Mouse (Mus musculus) hindbrain, embryonic 15.5 days (tissue): ENCODE measurements around the gene Atrip. TPM values are rescaled to one million over a fixed set of nuclear protein-coding genes. Genes with fewer than 3 reads are reported as not detected.

Experiments used
- ATAC-seq: fragments of 200-750 bp; cut with Nextera tagmentation; 2 replicates; pipeline ENCODE4 v1.8.0; 2017; ENCODE audit warnings: low read depth, moderate number of reproducible peaks, moderate TSS enrichment; ENCODE audit not compliant: low FRiP score
- H3K27ac ChIP-seq: fragments of 300-500 bp; sonication (generic); replicated peaks from 2 replicates; pipeline ENCODE4 v1.5.1; 2015; ENCODE audit warnings: mild to moderate bottlenecking, inconsistent platforms
- H3K27me3 ChIP-seq: fragments of 300-500 bp; sonication (generic); 2 replicates; pipeline ENCODE4 v1.6.1; 2015; ENCODE audit warnings: control low read depth, inconsistent platforms
- H3K36me3 ChIP-seq: fragments of 300-500 bp; sonication (generic); 2 replicates; pipeline ENCODE4 v1.6.1; 2015; ENCODE audit warnings: control low read depth, inconsistent platforms
- H3K4me1 ChIP-seq: fragments of 300-500 bp; sonication (generic); replicated peaks from 2 replicates; pipeline ENCODE4 v1.6.1; 2015; ENCODE audit warnings: control low read depth, inconsistent platforms
- H3K4me2 ChIP-seq: fragments of 300-500 bp; sonication (generic); 2 replicates; pipeline ENCODE4 v1.6.1; 2015; ENCODE audit warnings: moderate library complexity, mild to moderate bottlenecking, inconsistent platforms
- H3K4me3 ChIP-seq: fragments of 300-500 bp; sonication (generic); 2 replicates; pipeline ENCODE4 v1.5.1; 2015; ENCODE audit warnings: mild to moderate bottlenecking, inconsistent platforms
- H3K9ac ChIP-seq: fragments of 300-500 bp; sonication (generic); 2 replicates; pipeline ENCODE4 v1.6.1; 2015; ENCODE audit warnings: inconsistent platforms
- H3K9me3 ChIP-seq: fragments of 300-500 bp; sonication (generic); 2 replicates; pipeline ENCODE4 v1.6.1; 2016; ENCODE audit warnings: control low read depth, inconsistent platforms
- WGBS: fragments of 180-500 bp; shearing (Covaris S2); methylation state at CpG from one replicate; pipeline ENCODE4 v1.1.7; 2015; 5-methylcytosine and 5-hydroxymethylcytosine counted together
- polyA plus RNA-seq: library from polyadenylated mRNA; unstranded; fragments of >200 nt; fragmentation: Nextera tagmentation; extraction: Ambion mirVana; gene quantifications from 2 replicates; pipeline ENCODE4 v1.2.1, GENCODE M21; 2015

Gene Atrip
- polyA plus RNA-seq, 1 experiment from 2014 or later: 30.5 TPM

DNA sequence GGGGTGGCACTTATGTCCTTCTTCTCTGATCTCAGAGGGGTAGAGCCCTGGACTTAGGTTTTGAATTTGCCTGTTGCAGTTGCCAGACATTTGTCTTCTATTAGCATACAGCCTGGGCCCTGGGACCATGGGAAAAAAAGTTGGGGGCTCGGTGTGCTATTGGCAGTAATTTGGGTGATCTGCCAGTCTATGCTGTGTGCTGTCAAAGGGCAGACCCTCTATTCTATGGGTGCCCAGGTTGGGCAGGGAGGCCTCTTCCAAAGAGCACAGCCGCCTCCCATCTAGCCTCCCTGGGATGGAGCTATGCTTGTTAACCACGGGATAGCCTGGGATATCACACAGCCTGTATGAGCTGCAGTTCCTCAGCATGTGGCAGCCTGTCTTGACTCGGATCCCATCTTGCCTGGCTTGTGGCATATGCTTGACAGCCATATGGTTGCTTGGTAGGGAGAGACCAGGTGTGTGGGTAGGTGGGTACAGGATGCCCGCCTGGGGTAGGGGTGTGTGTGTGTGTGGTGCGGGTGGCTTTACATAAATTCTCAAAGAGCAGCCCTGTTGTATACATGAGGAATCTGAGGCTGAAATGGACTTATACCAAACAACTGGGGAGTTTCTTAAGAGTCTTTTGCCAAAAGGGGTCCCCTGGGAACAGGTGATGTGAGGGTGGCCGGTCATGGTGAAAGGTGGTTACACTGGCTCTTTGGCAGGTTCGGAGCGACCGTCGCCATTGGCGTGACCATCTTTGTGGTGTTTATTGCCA, 18.5 kb downstream of the Atrip start:
- 92% methylated on average over 12 of the region's 12 CpGs for WGBS
- peaks cover 28% of the 10 kb centered on the region for H3K4me1 ChIP-seq
- H3K36me3 ChIP-seq: peaks cover 25% of the 10 kb centered on the region
- peak overlapping the region; percentile 33 for H3K4me3 ChIP-seq
- peak overlapping the region; percentile 49 for H3K9ac ChIP-seq
- H3K27ac ChIP-seq: peak overlapping the region; percentile 47
- no peaks in the 10 kb centered on the region for H3K9me3 ChIP-seq
- ATAC-seq: no peak
- H3K4me2 ChIP-seq: peak overlapping the region; percentile 56
- H3K27me3 ChIP-seq: no peaks in the 10 kb centered on the region

DNA sequence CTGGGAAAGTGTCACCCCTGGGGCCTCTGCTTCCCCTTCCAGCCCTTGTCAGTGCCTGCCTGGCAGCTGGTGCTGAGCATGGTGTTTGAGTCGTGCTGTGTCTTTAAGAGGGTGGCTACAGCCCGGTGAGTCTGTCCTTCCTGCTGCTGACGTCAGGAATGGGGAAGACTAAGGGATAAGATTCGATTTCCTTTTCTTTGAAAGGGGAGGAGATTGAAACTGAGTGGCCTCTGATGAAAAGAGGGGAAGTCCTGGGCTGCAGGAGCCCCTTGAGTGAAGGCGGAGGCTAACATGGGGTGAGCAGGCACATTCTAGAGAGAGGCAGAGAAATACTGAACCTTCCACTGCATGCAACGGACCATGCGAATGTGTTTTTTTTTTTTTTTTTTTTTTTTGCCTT, 19.2 kb downstream of the Atrip start:
- H3K9ac ChIP-seq: peak overlapping the region; percentile 49; the same call in 1 of the 2 replicates
- no peaks in the 10 kb centered on the region for H3K27me3 ChIP-seq
- no peaks in the 10 kb centered on the region for H3K9me3 ChIP-seq
- H3K4me1 ChIP-seq: peaks cover 26% of the 10 kb centered on the region
- peak overlapping the region; percentile 56 for H3K4me2 ChIP-seq
- H3K36me3 ChIP-seq: peaks cover 20% of the 10 kb centered on the region
- H3K4me3 ChIP-seq: peak overlapping the region; percentile 33
- peak; percentile 86 for ATAC-seq
- H3K27ac ChIP-seq: peak overlapping the region; percentile 47
- WGBS: 11% methylated on average over 7 of the region's 7 CpGs

GRCm38 (mm10) chr9:109053851-109054250, 20.1 kb downstream of the Atrip start:
- Histone ChIP-seq H3K27ac (no peak overlapping the region), H3K36me3 (peaks cover 20% of the 10 kb centered on the region), H3K4me2 (no peak overlapping the region), H3K27me3 (no peaks in the 10 kb centered on the region), H3K4me3 (no peak overlapping the region), H3K9ac (no peak overlapping the region), H3K4me1 (peaks cover 18% of the 10 kb centered on the region), H3K9me3 (no peaks in the 10 kb centered on the region)
- whole genome bisulfite sequencing: 85% methylated on average over 6 of the region's 6 CpGs
- ATAC-seq: no peak

DNA sequence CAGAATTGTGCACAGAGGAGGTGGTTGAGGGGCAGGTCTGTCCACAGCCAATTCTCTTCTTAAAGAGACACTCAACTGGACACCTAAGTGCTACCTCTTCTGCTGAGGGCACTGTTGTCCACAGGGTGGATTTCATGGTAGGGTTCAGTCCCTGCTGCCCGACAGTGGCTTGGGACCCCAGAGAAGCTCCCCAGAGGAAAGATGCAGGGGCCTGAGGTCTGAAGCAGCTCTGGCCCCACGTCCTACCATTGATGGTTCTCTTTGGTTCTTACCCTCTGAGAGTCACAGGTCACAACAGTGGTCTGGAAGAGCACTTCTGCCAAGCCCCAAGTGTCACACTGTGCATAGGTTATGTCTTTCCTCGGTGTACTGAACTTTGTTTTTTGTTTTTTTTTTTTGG, 20.6 kb downstream of the Atrip start:
- Histone ChIP-seq H3K4me2 (no peak overlapping the region), H3K27me3 (no peaks in the 10 kb centered on the region), H3K4me3 (no peak overlapping the region), H3K4me1 (peaks cover 13% of the 10 kb centered on the region), H3K9ac (no peak overlapping the region), H3K27ac (no peak overlapping the region), H3K36me3 (peaks cover 20% of the 10 kb centered on the region), H3K9me3 (no peaks in the 10 kb centered on the region)
- ATAC-seq: no peak
- 81% methylated on average over 3 of the region's 3 CpGs for WGBS

GRCm38 (mm10) chr9:109052490-109053260, 21.2 kb downstream of the Atrip start:
- Histone ChIP-seq H3K9ac (no peak overlapping the region), H3K9me3 (no peaks in the 10 kb centered on the region), H3K27ac (no peak overlapping the region), H3K4me3 (no peak overlapping the region), H3K27me3 (no peaks in the 10 kb centered on the region), H3K4me2 (no peak overlapping the region), H3K4me1 (peaks cover 13% of the 10 kb centered on the region), H3K36me3 (peaks cover 14% of the 10 kb centered on the region)
- no peak for ATAC-seq
- WGBS: 90% methylated on average over 9 of the region's 9 CpGs

DNA sequence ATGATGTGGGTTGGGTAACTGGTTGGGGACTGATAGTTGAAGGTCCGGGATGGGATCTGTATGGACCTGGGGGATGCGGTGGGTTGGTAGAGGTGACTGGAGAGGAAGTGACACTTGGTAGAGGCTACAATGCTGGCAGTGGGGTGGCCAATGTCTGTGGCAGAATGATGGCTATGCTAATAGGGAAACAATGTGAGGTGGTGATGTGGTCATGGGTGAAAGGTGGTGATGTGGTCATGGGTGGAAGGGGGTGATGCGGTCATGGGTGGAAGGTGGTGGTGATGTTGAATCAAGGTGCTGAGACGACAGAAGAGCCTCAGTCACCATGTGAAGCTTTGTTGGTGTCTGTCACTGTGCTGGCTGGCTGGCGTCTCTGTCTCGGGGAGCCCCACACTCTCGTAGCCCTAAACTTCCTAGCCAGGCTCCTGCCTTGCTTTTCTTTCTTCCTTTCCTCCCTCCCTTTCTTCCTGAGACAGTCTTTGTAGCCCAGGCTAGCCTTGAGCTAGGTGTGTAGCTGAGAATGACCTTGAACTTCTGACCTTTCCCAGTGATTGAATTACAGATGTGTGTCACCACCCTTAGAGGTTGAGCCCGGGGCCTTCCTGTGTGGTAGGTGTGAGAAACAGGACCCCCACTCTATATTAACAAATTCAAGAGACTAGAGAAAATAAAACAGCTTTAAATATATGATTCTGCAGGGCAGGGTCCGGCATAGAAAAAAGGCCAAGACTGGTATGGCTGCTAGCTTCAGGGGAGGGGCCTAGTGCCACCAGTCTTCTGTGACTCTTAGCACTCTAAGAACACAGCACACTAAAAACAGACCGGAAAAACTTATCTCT, 22.1 kb downstream of the Atrip start:
- Histone ChIP-seq H3K4me1 (peaks cover 13% of the 10 kb centered on the region), H3K36me3 (peaks cover 6% of the 10 kb centered on the region), H3K9me3 (no peaks in the 10 kb centered on the region), H3K4me2 (no peak overlapping the region), H3K27ac (no peak overlapping the region), H3K9ac (no peak overlapping the region), H3K27me3 (no peaks in the 10 kb centered on the region), H3K4me3 (no peak overlapping the region)
- 95% methylated on average over 10 of the region's 10 CpGs for WGBS
- ATAC-seq: no peak

DNA sequence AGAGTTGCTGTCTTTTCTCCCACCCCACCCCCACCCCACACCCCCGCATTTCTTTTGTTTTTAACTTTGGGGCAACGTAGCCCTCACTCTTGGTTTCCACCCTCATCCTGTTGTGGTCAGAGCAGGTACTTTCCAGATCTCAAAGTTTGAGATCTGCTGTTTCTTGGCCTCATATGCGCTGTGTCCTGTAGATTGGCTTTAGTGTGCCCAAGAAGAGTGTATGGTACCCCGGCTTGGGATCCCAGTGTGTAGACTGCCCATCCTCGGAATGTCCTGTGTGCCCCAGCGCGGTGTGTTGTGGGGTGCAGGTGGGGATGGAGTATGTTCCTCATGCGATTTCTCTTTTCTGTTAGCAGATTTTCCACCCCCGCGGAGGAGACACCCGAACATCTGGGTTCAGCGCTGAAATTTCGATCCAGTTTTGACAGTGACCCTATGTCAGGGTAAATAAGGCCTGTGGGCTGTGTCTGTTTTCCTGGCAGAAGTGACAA, 22.9 kb downstream of the Atrip start:
- H3K4me3 ChIP-seq: no peak overlapping the region
- H3K9me3 ChIP-seq: no peaks in the 10 kb centered on the region
- H3K9ac ChIP-seq: no peak overlapping the region
- H3K36me3 ChIP-seq: no peaks in the 10 kb centered on the region
- no peak overlapping the region for H3K27ac ChIP-seq
- WGBS: 93% methylated on average over 13 of the region's 13 CpGs
- no peak for ATAC-seq
- H3K4me2 ChIP-seq: no peak overlapping the region
- peaks cover 10% of the 10 kb centered on the region for H3K4me1 ChIP-seq
- H3K27me3 ChIP-seq: no peaks in the 10 kb centered on the region

DNA sequence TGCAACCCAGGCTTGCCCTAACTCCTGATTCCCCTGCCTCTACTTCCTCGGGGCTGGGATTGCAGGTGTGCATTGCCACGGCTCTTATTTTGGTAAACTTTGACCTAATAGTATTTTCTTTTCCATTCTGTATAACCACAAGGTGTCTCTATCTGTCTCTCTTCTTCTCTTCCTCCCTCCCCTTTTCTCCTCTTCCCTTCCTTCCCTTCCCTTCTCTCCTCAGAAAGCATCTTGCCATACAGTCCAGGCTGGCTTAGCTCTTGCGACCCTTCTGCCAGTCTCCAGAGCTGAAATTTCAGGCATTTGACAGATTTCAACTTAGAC, 23.3 kb downstream of the Atrip start:
- WGBS: 84% methylated on average over 3 of the region's 3 CpGs
- H3K27ac ChIP-seq: no peak overlapping the region
- H3K4me1 ChIP-seq: peaks cover 10% of the 10 kb centered on the region
- H3K27me3 ChIP-seq: no peaks in the 10 kb centered on the region
- no peak overlapping the region for H3K4me3 ChIP-seq
- H3K4me2 ChIP-seq: no peak overlapping the region
- H3K9me3 ChIP-seq: no peaks in the 10 kb centered on the region
- H3K36me3 ChIP-seq: no peaks in the 10 kb centered on the region
- no peak overlapping the region for H3K9ac ChIP-seq
- no peak for ATAC-seq

- Histone ChIP-seq H3K27ac (no peak overlapping the region), H3K9me3 (no peaks in the 10 kb centered on the region), H3K36me3 (no peaks in the 10 kb centered on the region), H3K4me1 (peaks cover 5% of the 10 kb centered on the region), H3K27me3 (no peaks in the 10 kb centered on the region), H3K4me2 (no peak overlapping the region), H3K9ac (no peak overlapping the region), H3K4me3 (no peak overlapping the region)
- WGBS: 85% methylated on average over 9 of the region's 9 CpGs
- no peak for ATAC-seq
Observed at GRCm38 (mm10) chr9:109049996-109050673, 23.8 kb downstream of the Atrip start.

- no peak overlapping the region for H3K4me2 ChIP-seq
- no peak overlapping the region for H3K9ac ChIP-seq
- H3K36me3 ChIP-seq: no peaks in the 10 kb centered on the region
- no peaks in the 10 kb centered on the region for H3K27me3 ChIP-seq
- no peak overlapping the region for H3K27ac ChIP-seq
- H3K4me1 ChIP-seq: no peaks in the 10 kb centered on the region; the same call in 1 of the 2 replicates
- WGBS: 86% methylated on average over 7 of the region's 7 CpGs
- H3K4me3 ChIP-seq: no peak overlapping the region
- H3K9me3 ChIP-seq: no peaks in the 10 kb centered on the region
- ATAC-seq: no peak
Observed at GRCm38 (mm10) chr9:109049316-109049715, 24.6 kb downstream of the Atrip start.

- Histone ChIP-seq H3K9ac (no peak overlapping the region), H3K27ac (no peak overlapping the region), H3K27me3 (no peaks in the 10 kb centered on the region), H3K4me2 (no peak overlapping the region), H3K4me3 (no peak overlapping the region), H3K9me3 (no peaks in the 10 kb centered on the region), H3K36me3 (no peaks in the 10 kb centered on the region), H3K4me1 (no peaks in the 10 kb centered on the region)
- ATAC-seq: no peak
- WGBS: 34% methylated on average over 5 of the region's 5 CpGs
Observed at GRCm38 (mm10) chr9:109046306-109046705, 27.6 kb downstream of the Atrip start.
